ENCODE assay signal across 1 mouse cellular context in genomic region chr7:44350957-44351711, GRCm38 (mm10).
TF ChIP-seq lines count a peak whose summit lies in the region.

No protein-coding gene starts in this region.

TF ChIP-seq in MEL, 35 proteins besides CTCF, POLR2A, EP300 and RAD21 (continued from another document):
- TF ChIP-seq GATA1 (IDR thresholded peaks at IDR 0.05; ENCODE audit: low read depth, low read length) = no peak
- TF ChIP-seq MYB (IDR thresholded peaks at IDR 0.05; ENCODE audit: low read depth, low read length) = no peak
- TF ChIP-seq ZC3H11A (IDR thresholded peaks at IDR 0.05; ENCODE audit: low read depth, low read length) = peak; percentile 74
- no peak for TF ChIP-seq HCFC1 (IDR thresholded peaks at IDR 0.05; ENCODE audit: low read depth, low read length)
- TF ChIP-seq TCF12 (IDR thresholded peaks at IDR 0.05; ENCODE audit: low read depth, low read length) = 0 out of 2 replicates have a peak, but pooled peaks have one; percentile 7
- TF ChIP-seq MEF2A (IDR thresholded peaks at IDR 0.05; ENCODE audit: extremely low read depth, insufficient replicate concordance, low read depth, low read length, poor library complexity, severe bottlenecking) = no peak
- peak; percentile 82 for TF ChIP-seq SMC3 (IDR thresholded peaks at IDR 0.05; ENCODE audit: low read depth, low read length)
